Mouse (Mus musculus) adrenal gland, adult 2 months (tissue): Measurements from ENCODE around the gene Kalrn. TPM values are rescaled to one million over a fixed set of nuclear protein-coding genes. Genes with fewer than 3 reads are reported as not detected.
A peak's percentile ranks its signal among the peaks of the same experiment; 100 is the strongest.

ENCODE experiments used
- DNase-seq: peaks from one replicate; pipeline ENCODE4 v3.0.0; 2021
- polyA plus RNA-seq: library from polyadenylated mRNA; depleted of rRNA; stranded (reverse); fragments of >200 nt; gene quantifications from 2 replicates; pipeline ENCODE4 v1.2.3, GENCODE M21; 2012
- total RNA-seq, 2 experiments: library from RNA; stranded (reverse); gene quantifications; 2 replicates each; pipeline ENCODE4 v1.2.3; 2021

The Kalrn gene
- total and polyA plus RNA-seq, 3 experiments: 1.6 to 9.9 (median 5.3) TPM

- DNase-seq: no peak
Observed at GRCm38 (mm10) chr16:33986993-33987392, 586.3 kb downstream of the Kalrn start.

GRCm38 (mm10) chr16:33985372-33985771, 588.0 kb downstream of the Kalrn start:
- no peak for DNase-seq

- DNase-seq: no peak
Observed at GRCm38 (mm10) chr16:33983712-33984111, 589.6 kb downstream of the Kalrn start.

GRCm38 (mm10) chr16:33979855-33980254, 593.5 kb downstream of the Kalrn start:
- DNase-seq: no peak

- DNase-seq: no peak
Observed at GRCm38 (mm10) chr16:33967283-33967640, 606.1 kb downstream of the Kalrn start.

- peak; percentile 89 for DNase-seq
Observed at GRCm38 (mm10) chr16:33966538-33967282, 606.6 kb downstream of the Kalrn start, which contains the start of gene Umps. TSS of gene Umps (minus strand) at chr16:33967038.

GRCm38 (mm10) chr16:33965878-33966537, 607.3 kb downstream of the Kalrn start:
- peak; percentile 81 for DNase-seq

GRCm38 (mm10) chr16:33963509-33963908, 609.8 kb downstream of the Kalrn start:
- no peak for DNase-seq

GRCm38 (mm10) chr16:33954793-33955192, 618.5 kb downstream of the Kalrn start:
- DNase-seq: no peak

- DNase-seq: no peak
Observed at GRCm38 (mm10) chr16:33953008-33953407, 620.3 kb downstream of the Kalrn start.

- peak; percentile 92 for DNase-seq
Observed at GRCm38 (mm10) chr16:33950830-33951229, 622.5 kb downstream of the Kalrn start.

GRCm38 (mm10) chr16:33950386-33950785, 622.9 kb downstream of the Kalrn start:
- DNase-seq: no peak

GRCm38 (mm10) chr16:33947664-33948571, 625.4 kb downstream of the Kalrn start:
- no peak for DNase-seq

GRCm38 (mm10) chr16:33946021-33946420, 627.3 kb downstream of the Kalrn start:
- DNase-seq: no peak

- DNase-seq: no peak
Observed at GRCm38 (mm10) chr16:33944772-33945171, 628.6 kb downstream of the Kalrn start.

GRCm38 (mm10) chr16:33944126-33944525, 629.2 kb downstream of the Kalrn start:
- no peak for DNase-seq

- no peak for DNase-seq
Observed at GRCm38 (mm10) chr16:33943388-33943787, 629.9 kb downstream of the Kalrn start.

GRCm38 (mm10) chr16:33942341-33942740, 631.0 kb downstream of the Kalrn start:
- peak; percentile 71 for DNase-seq

GRCm38 (mm10) chr16:33941271-33941781, 632.0 kb downstream of the Kalrn start:
- peak; percentile 59 for DNase-seq

GRCm38 (mm10) chr16:33940095-33940494, 633.2 kb downstream of the Kalrn start:
- no peak for DNase-seq

- DNase-seq: no peak
Observed at GRCm38 (mm10) chr16:33939636-33940035, 633.7 kb downstream of the Kalrn start.

- peak; percentile 37 for DNase-seq
Observed at GRCm38 (mm10) chr16:33939133-33939531, 634.2 kb downstream of the Kalrn start.
